Mouse (Mus musculus): ENCODE results near the gene Myo9a.
"Not testable (repeated sequence)": the region's sequence is repeated elsewhere in the genome, so short reads cannot be mapped to it uniquely, and the experiment has no call there.

Myo9a gene

GRCm38 (mm10) chr9:59949511-59949910 lies 198.8 kb downstream of the Myo9a start:
- no peak for DNase-seq (ENCODE audit: low spot score)

- DNase-seq (ENCODE audit: low spot score): no peak
These were observed 199.3 kb downstream of the Myo9a start for GRCm38 (mm10) chr9:59949981-59950380.

GRCm38 (mm10) chr9:59951001-59951750 lies 200.5 kb downstream of the Myo9a start:
- no peak for DNase-seq (ENCODE audit: low spot score)

- no peak for DNase-seq (ENCODE audit: low spot score)
These were observed 201.2 kb downstream of the Myo9a start for GRCm38 (mm10) chr9:59951943-59952342.

GRCm38 (mm10) chr9:59952515-59953070 lies 201.9 kb downstream of the Myo9a start:
- no peak for DNase-seq (ENCODE audit: low spot score)

GRCm38 (mm10) chr9:59953556-59953955 lies 202.9 kb downstream of the Myo9a start:
- DNase-seq (ENCODE audit: low spot score): no peak

GRCm38 (mm10) chr9:59955199-59955598 lies 204.5 kb downstream of the Myo9a start:
- DNase-seq (ENCODE audit: low spot score): no peak

GRCm38 (mm10) chr9:59955692-59956091 lies 205.0 kb downstream of the Myo9a start:
- no peak for DNase-seq (ENCODE audit: low spot score)

- DNase-seq (ENCODE audit: low spot score): no peak
These were observed 205.8 kb downstream of the Myo9a start for GRCm38 (mm10) chr9:59956496-59956895.

- not testable (repeated sequence) for DNase-seq (ENCODE audit: low spot score)
These were observed 207.4 kb downstream of the Myo9a start for GRCm38 (mm10) chr9:59958115-59958514.

GRCm38 (mm10) chr9:59959276-59959675 lies 208.6 kb downstream of the Myo9a start:
- DNase-seq (ENCODE audit: low spot score): peak; percentile 74

- no peak for DNase-seq (ENCODE audit: low spot score)
These were observed 209.9 kb downstream of the Myo9a start, which contains the start of gene Nr2e3 for GRCm38 (mm10) chr9:59960559-59960958. Gene Nr2e3 (minus strand): TSS chr9:59960659.

- no peak for DNase-seq (ENCODE audit: low spot score)
These were observed 210.7 kb downstream of the Myo9a start for GRCm38 (mm10) chr9:59961201-59961955.

GRCm38 (mm10) chr9:59964367-59964766 lies 213.7 kb downstream of the Myo9a start:
- no peak for DNase-seq (ENCODE audit: low spot score)

GRCm38 (mm10) chr9:59965046-59965445 lies 214.3 kb downstream of the Myo9a start:
- DNase-seq (ENCODE audit: low spot score): no peak

- no peak for DNase-seq (ENCODE audit: low spot score)
These were observed 218.7 kb downstream of the Myo9a start for GRCm38 (mm10) chr9:59969383-59969782.

- no peak for DNase-seq (ENCODE audit: low spot score)
These were observed 220.6 kb downstream of the Myo9a start for GRCm38 (mm10) chr9:59971263-59971662.
